Mouse (Mus musculus) kidney, adult 18-20 months (tissue): ENCODE results near the gene Slc25a48.
A peak's percentile ranks its signal among the peaks of the same experiment; 100 is the strongest.

ENCODE experiments used
- DNase-seq: peaks from one replicate; pipeline ENCODE4 v3.0.0; 2021

The Slc25a48 gene

GRCm38 (mm10) chr13:56438211-56439075, at the start of gene Slc25a48:
TSS of gene Slc25a48 (plus strand) at chr13:56438355.
- DNase-seq: peak; percentile 80

- DNase-seq: no peak
These were observed 40.6 kb upstream of the Slc25a48 start for GRCm38 (mm10) chr13:56397572-56397971.

- DNase-seq: no peak
These were observed 37.0 kb upstream of the Slc25a48 start for GRCm38 (mm10) chr13:56401186-56401585.

GRCm38 (mm10) chr13:56403381-56404086, 34.6 kb upstream of the Slc25a48 start:
- DNase-seq: no peak

GRCm38 (mm10) chr13:56404511-56405140, 33.5 kb upstream of the Slc25a48 start:
- no peak for DNase-seq

GRCm38 (mm10) chr13:56412286-56412873, 25.8 kb upstream of the Slc25a48 start:
- DNase-seq: no peak

- no peak for DNase-seq
These were observed 19.3 kb upstream of the Slc25a48 start for GRCm38 (mm10) chr13:56418685-56419483.

- no peak for DNase-seq
These were observed 18.6 kb upstream of the Slc25a48 start for GRCm38 (mm10) chr13:56419538-56419937.

GRCm38 (mm10) chr13:56422072-56422723, 16.0 kb upstream of the Slc25a48 start:
- peak; percentile 82 for DNase-seq

GRCm38 (mm10) chr13:56425931-56426330, 12.2 kb upstream of the Slc25a48 start:
- DNase-seq: no peak

GRCm38 (mm10) chr13:56426365-56426764, 11.8 kb upstream of the Slc25a48 start, which contains the start of gene Gm3045:
TSS of gene Gm3045 (plus strand) at chr13:56426594.
- no peak for DNase-seq

GRCm38 (mm10) chr13:56428724-56429500, 9.2 kb upstream of the Slc25a48 start:
- DNase-seq: peak; percentile 83

- DNase-seq: no peak
These were observed 5.7 kb upstream of the Slc25a48 start for GRCm38 (mm10) chr13:56432496-56432895.

GRCm38 (mm10) chr13:56433466-56433865, 4.7 kb upstream of the Slc25a48 start:
- peak; percentile 61 for DNase-seq

GRCm38 (mm10) chr13:56434311-56434751, 3.8 kb upstream of the Slc25a48 start:
- DNase-seq: peak; percentile 83

- no peak for DNase-seq
These were observed 2.4 kb upstream of the Slc25a48 start for GRCm38 (mm10) chr13:56435615-56436287.

- no peak for DNase-seq
These were observed 5.3 kb downstream of the Slc25a48 start for GRCm38 (mm10) chr13:56443411-56443810.

- no peak for DNase-seq
These were observed 6.0 kb downstream of the Slc25a48 start for GRCm38 (mm10) chr13:56444112-56444511.

- DNase-seq: no peak
These were observed 6.8 kb downstream of the Slc25a48 start for GRCm38 (mm10) chr13:56444996-56445395.
